Mouse (Mus musculus): Measurements from ENCODE around the gene Dock1. TPM values are rescaled to one million over a fixed set of nuclear protein-coding genes. Genes with fewer than 3 reads are reported as not detected.

Dock1 gene
- total RNA-seq, 2 experiments from 2014 or later, result 24.6 TPM

DNA sequence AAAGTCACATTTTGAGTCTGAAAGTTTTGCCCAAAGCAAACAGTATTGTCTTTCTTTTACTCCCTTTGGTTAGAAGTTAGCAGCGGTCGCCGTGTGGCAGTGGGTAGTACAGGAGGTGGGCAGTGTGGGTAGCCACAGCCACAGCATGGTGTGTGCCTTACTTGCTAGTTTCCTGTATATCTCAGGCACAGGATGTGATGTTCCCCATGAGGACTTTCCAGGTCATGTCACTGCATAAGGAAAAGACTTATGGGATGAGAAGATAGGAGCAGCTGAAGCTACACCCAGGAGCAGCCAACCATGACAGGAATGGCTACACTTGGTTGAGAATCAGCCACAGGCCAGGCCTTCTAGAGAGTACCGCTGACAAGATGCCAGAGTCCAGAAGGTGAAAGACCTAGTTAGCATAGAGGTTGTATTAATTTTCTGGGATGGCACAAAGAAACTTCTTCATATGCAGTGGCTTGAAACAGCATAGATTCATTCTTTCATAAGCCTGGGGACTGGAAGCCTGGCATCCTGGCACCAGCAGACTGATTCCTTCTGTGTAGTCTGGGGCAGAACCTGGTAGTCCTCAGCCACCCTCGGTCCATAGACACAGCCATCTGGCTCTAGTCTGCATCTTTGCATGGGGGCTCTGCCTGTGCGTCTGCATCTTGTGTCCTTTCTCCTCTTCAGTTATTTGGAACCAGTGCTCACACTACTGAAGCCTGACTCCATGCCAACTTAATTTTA lies 139.0 kb downstream of the Dock1 start:
- no peak for DNase-seq (ENCODE audit: extremely low spot score in 1 of 2, low spot score in 1 of 2)

DNA sequence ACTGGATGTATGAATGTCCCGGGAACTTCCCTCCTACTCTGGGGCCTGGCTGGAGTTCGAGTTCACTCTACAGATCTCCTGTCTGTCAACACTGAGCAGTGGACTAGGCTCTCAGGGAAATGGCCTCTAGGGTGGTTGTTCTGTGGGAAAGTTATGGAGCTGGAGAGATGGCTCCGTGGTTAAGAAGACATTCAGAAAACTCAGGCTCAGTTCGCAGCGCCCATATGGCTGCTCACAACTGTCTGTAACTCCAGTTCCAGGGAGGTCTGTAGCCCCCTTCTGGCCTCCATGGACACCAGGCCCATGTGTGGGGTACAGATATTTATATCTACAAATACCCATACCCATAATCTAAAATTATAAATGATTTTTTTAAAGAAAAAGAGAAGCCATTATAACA lies 148.0 kb downstream of the Dock1 start:
- no peak for DNase-seq (ENCODE audit: extremely low spot score in 1 of 2, low spot score in 1 of 2)

DNA sequence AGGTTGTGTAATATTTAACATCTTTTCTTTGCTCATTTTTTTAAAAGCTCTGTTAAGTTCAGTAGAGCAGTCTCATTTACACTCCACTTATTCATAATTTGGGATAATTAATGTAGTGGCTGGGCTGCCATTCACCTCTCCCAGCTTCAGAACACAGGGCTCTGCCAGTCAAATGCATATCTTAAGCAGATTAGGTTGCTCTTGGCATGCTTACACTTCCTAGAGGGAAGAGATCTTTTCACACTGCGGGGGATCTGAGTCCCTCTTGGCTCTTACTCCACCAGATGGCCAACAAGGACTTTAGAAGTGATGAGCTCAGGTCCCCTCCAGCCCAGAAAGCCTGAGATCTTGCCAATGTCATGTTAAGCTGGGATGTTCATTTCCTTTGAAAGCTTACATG lies 150.8 kb downstream of the Dock1 start:
- DNase-seq (ENCODE audit: extremely low spot score in 1 of 2, low spot score in 1 of 2), result no peak

DNA sequence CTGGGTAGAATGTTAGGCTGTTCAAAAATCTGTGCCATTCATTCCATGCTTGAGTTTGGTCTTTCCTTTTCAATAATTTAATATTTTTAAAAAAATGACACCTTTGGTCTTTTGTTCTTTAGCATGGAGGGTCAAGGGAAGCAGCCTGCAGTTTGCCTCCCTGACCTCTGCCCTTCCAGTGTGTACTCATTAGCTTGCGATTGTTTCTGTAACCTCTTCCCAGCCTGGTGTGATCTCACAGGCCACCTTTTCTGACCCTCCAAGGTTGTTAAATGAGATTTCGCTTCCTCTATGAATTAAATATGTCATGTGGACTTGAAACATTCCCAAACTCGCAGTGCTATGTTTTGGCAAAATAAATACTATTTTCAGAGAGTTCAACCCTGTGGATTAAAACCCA lies 151.6 kb downstream of the Dock1 start:
- DNase-seq (ENCODE audit: extremely low spot score in 1 of 2, low spot score in 1 of 2), result no peak

DNA sequence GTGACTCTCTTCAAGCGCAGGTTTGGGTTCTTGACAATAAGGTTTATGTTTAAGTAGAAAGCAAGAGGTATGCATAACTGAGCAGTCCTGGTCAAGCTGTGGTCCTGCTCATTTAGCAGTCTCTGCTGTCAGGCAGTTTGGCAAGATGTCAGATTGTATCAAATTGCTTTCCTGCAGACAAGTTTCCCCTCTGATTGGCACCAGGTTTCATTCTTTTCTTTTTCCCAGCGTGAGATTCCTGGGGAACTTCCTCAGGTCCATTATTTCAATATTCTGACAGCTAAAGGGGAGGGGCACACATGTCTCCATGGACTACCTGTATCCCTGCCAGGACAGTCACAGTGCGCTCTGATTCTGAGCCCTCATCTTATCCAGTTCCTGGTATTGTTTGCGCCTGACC lies 153.4 kb downstream of the Dock1 start:
- DNase-seq (ENCODE audit: extremely low spot score in 1 of 2, low spot score in 1 of 2), result no peak

DNA sequence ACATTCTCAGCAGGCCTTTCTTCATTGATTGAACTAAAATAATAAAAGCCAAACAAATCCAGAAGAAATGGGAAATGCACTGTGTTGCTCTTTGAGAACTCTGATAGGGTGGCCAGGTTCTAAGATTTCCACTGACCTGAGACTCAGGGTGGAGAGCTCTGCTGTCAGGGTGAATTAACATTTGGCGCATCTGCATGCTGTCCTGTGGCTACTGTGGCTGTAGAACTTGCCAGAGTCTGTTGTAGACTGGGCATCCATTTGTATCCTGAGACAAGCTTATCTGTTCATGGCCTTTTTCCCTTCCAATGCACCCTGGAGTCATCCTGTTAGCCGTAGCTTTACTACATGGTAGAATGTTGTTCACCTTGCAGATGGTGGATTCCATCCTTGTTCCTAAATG lies 169.6 kb downstream of the Dock1 start:
- no peak for DNase-seq (ENCODE audit: extremely low spot score in 1 of 2, low spot score in 1 of 2)

DNA sequence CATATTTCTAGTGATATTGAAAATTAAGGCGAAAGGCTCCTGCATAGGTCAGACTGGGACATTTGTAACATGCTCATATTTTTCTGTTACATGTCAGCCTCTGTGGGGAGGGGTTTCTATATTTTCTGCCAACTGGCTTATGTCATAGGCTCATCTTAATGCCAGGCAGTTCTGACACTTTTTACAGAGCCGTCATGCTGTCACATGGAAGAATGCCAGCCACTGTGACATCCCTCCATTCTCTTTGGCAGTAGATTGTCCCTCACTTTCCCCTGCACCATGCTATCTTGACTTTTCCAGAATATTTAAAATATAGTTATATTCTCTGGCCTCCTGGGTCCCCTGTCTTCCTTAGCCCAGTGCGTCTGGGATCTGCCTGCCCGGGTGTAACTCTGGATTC lies 172.3 kb downstream of the Dock1 start:
- no peak for DNase-seq (ENCODE audit: extremely low spot score in 1 of 2, low spot score in 1 of 2)

DNA sequence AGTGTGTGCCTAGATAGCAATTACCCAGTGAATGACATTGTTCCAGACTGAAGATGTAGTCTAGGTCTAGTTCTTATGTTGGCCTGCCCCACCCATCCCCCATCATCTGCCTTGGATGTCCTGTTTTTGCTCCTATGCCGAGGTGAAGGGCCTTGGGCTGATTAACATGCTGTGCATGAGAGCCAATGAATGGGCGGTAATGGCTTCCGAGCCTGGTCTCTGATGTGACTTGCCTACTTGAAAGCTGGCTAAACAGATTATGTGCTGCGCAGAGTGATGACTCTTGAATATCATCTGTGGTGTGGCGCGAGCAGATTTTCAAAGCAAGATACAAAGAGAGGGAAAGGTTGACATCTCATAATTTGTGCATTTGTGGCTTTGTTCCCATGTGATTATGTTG lies 191.5 kb downstream of the Dock1 start:
- DNase-seq (ENCODE audit: extremely low spot score in 1 of 2, low spot score in 1 of 2), result no peak

DNA sequence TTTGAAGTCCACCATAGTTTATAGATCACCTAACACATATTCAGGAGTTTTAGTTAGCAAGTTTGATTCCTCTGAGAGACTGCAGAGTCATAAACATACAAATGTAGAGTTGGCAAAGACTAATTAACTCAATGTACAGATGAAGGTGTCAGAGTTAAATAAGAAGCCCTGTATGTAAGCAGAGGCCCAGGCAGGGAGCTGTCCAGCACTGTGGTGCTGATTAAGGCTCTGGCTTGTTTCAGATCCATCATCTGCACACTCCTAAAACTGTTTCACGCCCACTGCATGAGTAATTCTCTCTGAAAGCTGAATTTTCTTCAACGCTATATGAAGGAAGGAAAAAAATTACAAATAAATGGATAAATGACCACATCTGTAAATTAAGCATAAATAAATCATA lies 193.7 kb downstream of the Dock1 start:
- peak in 1 of 2 experiments; percentile 11 for DNase-seq (ENCODE audit: extremely low spot score in 1 of 2, low spot score in 1 of 2)

DNA sequence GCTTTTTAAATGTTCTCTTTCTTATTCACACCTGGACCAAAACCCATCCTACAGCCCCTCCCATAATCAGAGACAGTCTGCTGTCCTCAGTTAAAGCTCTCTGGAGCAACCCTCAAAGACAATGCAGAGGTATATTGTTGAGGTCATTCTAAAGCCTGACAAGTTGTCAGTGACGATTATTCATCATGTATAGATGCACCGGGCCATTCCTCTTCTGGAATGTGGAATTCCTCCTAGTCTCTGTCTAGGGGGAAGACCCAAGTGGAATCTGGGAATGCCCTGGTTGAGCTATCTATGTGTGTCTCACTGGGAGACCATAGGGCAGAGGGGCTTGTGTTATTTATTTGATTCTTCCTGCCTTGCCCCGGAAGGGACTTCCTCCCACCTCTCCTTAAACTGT lies 202.1 kb downstream of the Dock1 start:
- DNase-seq (ENCODE audit: extremely low spot score in 1 of 2, low spot score in 1 of 2), result no peak

DNA sequence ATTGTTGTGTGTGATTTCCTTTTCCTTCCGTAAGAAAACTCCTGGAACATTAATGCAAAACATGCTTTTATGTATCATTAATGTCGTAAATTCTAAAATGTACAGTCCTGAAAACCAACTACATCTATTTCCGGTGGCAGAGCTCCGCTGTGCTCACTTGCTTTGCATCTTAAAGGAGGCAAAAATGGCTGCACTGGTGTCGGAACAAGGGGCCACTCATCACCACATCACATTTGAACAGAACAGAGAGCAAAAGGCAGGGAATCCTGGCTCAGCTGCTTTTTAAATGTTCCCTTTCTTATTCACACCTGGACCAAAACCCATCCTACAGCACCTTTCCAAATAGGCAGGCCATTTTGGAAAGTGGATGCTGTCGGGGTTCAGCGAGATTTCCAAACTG lies 202.5 kb downstream of the Dock1 start:
- no peak for DNase-seq (ENCODE audit: extremely low spot score in 1 of 2, low spot score in 1 of 2)

DNA sequence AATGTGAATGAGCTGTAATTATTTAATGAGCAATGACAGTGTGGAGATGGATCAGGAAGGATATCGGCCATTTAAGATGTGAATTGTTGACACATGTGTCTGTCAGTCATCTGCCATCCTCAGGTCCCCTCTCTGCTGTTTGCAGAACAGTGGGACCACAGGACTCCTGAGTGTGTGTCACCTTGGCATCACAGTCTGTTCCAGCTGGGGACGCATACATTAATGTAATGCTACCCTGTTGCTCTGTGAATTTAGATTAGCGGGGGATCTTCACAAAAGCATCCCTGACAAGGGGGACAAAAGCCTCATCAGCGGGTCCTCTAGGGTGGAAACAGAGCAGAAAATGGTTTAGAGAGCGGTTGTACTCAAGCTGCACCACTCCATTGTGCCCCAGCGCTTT lies 208.5 kb downstream of the Dock1 start:
- DNase-seq (ENCODE audit: extremely low spot score in 1 of 2, low spot score in 1 of 2), result no peak

DNA sequence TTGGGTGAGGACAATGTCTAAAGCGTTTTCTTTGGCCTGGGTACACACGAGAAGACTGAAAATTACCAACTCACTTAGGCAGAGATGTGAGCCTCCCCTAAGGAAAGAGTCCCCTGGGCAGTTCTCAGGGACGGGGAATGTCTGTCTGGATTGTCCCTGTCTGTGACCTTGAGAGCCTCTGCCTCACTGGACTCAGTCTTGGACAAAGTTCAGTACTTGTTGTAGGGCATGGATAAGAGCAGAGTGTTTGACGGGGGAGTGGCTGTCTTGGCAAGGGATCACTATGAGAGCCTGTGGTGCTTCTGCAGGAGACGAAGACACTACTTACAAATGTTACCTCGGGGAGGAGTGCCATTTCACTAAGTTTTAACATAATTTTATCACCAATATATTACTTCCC lies 210.0 kb downstream of the Dock1 start:
- DNase-seq (ENCODE audit: extremely low spot score in 1 of 2, low spot score in 1 of 2), result no peak

DNA sequence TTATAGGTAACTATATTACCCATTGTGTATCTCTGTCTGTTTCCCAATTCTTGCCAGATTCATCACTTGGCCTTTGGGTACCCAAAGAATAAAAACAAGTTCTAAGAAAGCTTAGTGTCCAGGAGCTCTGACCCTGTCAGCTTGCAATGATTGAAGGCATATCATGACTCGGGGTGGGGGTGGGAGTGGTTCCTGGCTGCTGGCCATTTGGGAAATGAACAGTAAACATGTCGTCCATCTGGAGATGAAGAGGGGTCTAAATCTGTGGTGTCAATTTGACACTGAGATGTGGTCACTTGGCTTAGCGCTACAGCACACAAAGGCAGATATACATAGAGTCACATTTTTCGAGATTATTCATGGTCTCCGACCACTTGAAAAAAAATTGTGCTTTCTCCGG lies 213.1 kb downstream of the Dock1 start:
- no peak for DNase-seq (ENCODE audit: extremely low spot score in 1 of 2, low spot score in 1 of 2)

DNA sequence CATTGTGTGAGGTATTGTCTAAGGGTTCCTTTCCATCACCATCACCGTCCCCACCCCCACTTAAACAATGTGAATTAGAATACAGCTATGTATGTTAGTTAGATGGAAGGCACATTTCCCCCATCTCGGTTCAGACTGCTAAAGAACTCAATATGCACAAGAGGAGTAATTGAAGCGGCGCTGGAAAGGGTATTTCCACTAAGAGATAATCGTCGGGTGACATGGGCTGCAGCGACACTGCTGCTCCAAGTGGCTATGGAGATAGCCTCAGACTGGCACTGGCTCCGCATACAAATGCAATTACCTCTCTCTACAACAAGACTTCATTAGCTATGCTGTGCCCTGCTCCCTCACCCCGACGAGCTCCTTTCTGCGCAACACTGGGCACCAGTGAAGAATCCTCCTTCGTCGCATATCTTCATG lies 222.0 kb downstream of the Dock1 start:
- no peak for DNase-seq (ENCODE audit: extremely low spot score in 1 of 2, low spot score in 1 of 2)

DNA sequence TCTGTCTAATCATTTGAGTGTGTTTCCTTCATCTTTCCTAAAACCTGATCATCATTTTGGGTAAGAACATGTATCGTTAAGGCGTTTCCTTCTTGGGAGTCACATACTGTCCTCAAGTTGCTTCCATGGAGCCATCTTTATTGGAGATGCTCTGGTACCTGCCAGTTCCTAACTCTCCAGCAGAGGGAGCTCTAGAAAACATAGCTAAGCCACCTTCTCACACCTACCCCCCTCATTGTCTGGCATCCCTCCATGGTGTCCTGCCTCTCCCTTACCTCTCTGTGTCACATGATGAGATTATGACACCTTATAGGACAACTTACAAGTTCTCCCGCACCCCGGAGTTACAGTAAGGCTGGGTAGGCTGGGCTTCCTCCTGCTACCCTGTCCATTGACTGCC lies 222.5 kb downstream of the Dock1 start:
- DNase-seq (ENCODE audit: extremely low spot score in 1 of 2, low spot score in 1 of 2), result no peak

DNA sequence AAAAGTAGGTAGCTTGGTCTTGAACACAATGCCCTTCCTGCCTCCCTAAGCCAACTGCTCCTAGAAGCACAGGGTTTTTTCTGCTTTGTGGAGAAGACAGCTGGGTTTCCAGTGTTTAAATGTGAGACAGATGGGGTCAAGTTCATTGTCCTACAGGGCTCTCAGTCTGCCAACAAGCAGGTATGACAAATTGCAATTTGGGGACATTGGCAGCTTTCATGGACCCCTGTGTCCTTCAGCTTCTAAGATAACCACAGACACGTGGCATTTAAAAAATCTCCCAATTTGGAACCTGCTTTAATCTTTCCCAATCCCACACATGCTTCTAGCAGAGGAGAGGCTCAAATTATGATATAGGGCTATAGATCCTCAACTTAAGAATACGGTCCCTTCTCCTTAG lies 224.2 kb downstream of the Dock1 start:
- no peak for DNase-seq (ENCODE audit: extremely low spot score in 1 of 2, low spot score in 1 of 2)

DNA sequence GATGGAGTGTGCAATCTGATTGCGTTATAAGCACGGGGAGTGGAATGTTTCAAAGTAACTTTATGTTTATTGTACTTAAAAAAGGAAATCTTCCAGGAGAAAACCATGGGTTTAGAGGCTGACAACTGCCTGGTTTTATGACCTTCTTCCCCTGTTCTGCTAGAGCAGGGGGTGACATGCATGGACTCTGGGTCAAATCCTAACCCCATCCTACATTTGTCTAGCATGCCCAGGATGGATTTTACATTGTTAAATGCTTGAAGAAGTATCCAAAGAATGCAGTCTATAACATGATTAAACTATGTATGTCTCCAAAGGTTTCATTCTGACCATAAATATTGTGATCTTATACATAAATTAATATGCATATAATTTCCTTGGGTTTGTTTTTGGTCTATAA lies 229.0 kb downstream of the Dock1 start:
- DNase-seq (ENCODE audit: extremely low spot score in 1 of 2, low spot score in 1 of 2), result no peak

DNA sequence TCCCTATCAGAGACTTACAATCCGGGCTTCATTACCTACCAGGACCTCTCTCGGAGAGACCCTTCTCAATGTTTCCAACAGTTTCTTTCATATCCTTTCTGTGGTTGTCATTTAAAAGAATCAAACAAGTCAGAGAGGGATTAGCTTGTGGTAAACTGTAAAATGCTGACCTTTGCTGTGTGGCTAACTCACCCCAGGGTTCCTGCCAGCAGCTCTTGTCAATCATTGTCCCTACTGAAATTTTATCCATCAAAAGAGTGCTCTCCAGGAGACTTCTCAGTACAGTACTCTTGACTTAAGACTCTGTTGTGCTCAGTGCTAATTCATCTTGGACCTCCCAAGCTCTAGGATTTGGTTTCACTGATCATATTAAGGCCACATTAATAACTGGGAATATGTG lies 231.5 kb downstream of the Dock1 start:
- DNase-seq (ENCODE audit: extremely low spot score in 1 of 2, low spot score in 1 of 2), result no peak

DNA sequence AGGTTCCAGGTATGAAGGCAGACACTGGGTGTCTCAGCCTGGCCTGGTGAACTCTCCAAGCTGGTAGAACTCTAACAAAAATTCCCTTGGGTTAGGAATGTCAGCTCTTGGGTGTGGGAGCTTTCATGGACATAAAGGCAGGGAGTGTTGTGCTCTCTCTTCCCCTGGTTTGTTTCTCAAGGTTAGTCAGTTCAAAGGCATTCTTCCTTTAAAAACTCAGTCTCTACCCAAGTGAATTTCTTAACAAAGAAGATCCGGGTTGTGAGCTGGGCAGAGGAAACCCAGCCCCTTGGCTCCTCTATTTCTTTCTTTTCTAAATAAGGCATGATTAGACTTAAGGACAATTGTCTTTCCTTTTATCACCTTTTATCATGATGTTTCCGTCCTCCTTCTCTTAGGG lies 261.4 kb downstream of the Dock1 start:
- no peak for DNase-seq (ENCODE audit: extremely low spot score in 1 of 2, low spot score in 1 of 2)

DNA sequence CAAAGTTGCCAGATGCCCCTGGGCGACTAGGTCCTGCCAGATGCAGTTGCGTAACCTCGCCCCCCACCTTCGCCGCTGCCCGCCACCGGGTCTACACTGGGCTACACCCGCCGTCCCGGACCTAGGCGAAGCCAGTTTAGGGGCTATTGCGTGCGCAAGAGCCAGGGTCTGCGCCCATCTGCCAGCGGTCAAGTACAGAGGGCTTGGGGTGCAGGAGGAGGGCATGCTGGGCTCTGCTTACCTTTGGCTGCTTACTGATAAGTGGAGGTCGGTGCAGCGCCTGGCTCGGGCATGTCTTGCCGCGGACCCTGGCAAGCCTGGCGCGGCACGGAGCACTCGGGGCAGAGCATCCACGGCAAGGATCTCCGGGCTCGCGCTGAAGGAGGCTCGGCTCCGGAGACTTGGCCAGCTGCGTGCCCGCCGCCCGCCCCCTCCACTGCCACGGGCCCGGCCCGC lies 267.0 kb downstream of the Dock1 start:
- peak in 1 of 2 experiments; percentile 24 for DNase-seq (ENCODE audit: extremely low spot score in 1 of 2, low spot score in 1 of 2)

DNA sequence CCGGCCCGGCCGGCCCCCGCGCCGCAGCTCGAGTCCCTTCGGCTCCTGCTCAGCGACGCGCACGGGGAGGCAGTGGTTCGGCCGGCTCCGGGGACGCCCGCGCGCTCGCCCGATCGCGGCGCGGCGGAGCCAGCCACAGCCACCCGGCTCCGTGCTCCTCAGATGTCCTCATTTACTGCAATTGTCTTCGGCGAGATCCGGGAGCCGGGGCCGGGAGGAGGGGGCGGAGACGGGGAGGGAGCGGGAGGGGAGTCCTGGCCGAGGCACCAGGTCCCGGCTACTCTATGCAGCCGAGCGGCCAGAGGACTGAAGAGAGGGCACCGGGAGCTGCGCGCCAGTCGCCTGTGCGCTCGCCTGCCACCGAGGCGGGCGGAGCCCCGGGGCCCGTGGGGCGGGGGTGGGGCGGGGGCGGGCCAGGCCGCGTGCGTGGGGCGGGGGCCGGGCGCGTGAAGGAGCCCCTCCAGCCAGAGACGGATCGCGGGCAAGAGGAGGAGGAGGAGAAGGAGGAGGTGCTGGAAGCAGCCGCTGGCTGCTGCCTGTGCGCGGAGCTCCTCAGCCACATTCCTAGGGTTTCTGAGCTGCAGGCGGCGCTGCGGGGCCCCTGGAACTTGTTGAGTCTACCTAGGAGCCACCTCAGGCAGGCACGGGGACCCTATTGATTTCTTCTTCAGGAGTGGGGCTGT lies 267.6 kb downstream of the Dock1 start, which contains the start of gene Fam196a:
Gene Fam196a, minus strand, starts transcription at position 504 of the 683 bp plus-strand sequence.
- peak; percentile 60 to 64 for DNase-seq (ENCODE audit: extremely low spot score in 1 of 2, low spot score in 1 of 2)

All from layer of hippocampus, postnatal 25 days (tissue).